Mouse (Mus musculus) forebrain, embryonic 12.5 days (tissue): ENCODE data around the gene Hacl1. TPM values are rescaled to one million over a fixed set of nuclear protein-coding genes. Genes with fewer than 3 reads are reported as not detected.
A peak's percentile ranks its signal among the peaks of the same experiment; 100 is the strongest.

Experiments
- ATAC-seq: fragments of 200-750 bp; cut with Nextera tagmentation; 2 replicates; pipeline ENCODE4 v1.8.0; 2017; ENCODE audit warnings: moderate TSS enrichment; ENCODE audit not compliant: low FRiP score
- H3K27ac ChIP-seq: fragments of 300-500 bp; sonication (generic); 2 replicates; pipeline ENCODE4 v1.5.1; 2016; ENCODE audit warnings: mild to moderate bottlenecking
- H3K27me3 ChIP-seq: fragments of 300-500 bp; sonication (generic); 2 replicates; pipeline ENCODE4 v1.6.1; 2016; ENCODE audit warnings: mild to moderate bottlenecking
- H3K36me3 ChIP-seq: fragments of 300-500 bp; sonication (generic); replicated peaks from 2 replicates; pipeline ENCODE4 v1.6.1; 2016; ENCODE audit warnings: mild to moderate bottlenecking
- H3K4me1 ChIP-seq: fragments of 300-500 bp; sonication (generic); 2 replicates; pipeline ENCODE4 v1.6.1; 2016
- H3K4me2 ChIP-seq: fragments of 300-500 bp; sonication (generic); 2 replicates; pipeline ENCODE4 v1.6.1; 2016; ENCODE audit warnings: mild to moderate bottlenecking, moderate library complexity
- H3K4me3 ChIP-seq: fragments of 300-500 bp; sonication (generic); replicated peaks from 2 replicates; pipeline ENCODE4 v1.5.1; 2016; ENCODE audit warnings: mild to moderate bottlenecking
- H3K9ac ChIP-seq: fragments of 300-500 bp; sonication (generic); 2 replicates; pipeline ENCODE4 v1.6.1; 2016; ENCODE audit warnings: mild to moderate bottlenecking
- H3K9me3 ChIP-seq: fragments of 300-500 bp; sonication (generic); 2 replicates; pipeline ENCODE4 v1.6.1; 2016
- WGBS: fragments of 180-500 bp; shearing (Covaris S2); methylation state at CpG from one replicate; pipeline ENCODE4 v1.1.7; 2016; 5-methylcytosine and 5-hydroxymethylcytosine counted together
- polyA plus RNA-seq: library from polyadenylated mRNA; unstranded; fragments of >200 nt; fragmentation: Nextera tagmentation; extraction: Ambion mirVana; gene quantifications from 2 replicates; pipeline ENCODE4 v1.2.1, GENCODE M21; 2016

The Hacl1 gene
- polyA plus RNA-seq, 1 experiment from 2014 or later, result 6.9 TPM

- H3K27ac ChIP-seq, result no peak overlapping the region
- no peaks in the 10 kb centered on the region for H3K27me3 ChIP-seq
- H3K4me1 ChIP-seq, result no peaks in the 10 kb centered on the region
- H3K9me3 ChIP-seq, result peaks cover 5% of the 10 kb centered on the region; the same call in 1 of the 2 replicates
- H3K4me2 ChIP-seq, result no peak overlapping the region
- WGBS, result 67% methylated on average over 10 of the region's 10 CpGs
- no peak overlapping the region for H3K9ac ChIP-seq
- no peak overlapping the region for H3K4me3 ChIP-seq
- ATAC-seq, result no peak
- H3K36me3 ChIP-seq, result no peaks in the 10 kb centered on the region
These were observed 64.0 kb downstream of the Hacl1 start for GRCm38 (mm10) chr14:31576846-31577697.

DNA sequence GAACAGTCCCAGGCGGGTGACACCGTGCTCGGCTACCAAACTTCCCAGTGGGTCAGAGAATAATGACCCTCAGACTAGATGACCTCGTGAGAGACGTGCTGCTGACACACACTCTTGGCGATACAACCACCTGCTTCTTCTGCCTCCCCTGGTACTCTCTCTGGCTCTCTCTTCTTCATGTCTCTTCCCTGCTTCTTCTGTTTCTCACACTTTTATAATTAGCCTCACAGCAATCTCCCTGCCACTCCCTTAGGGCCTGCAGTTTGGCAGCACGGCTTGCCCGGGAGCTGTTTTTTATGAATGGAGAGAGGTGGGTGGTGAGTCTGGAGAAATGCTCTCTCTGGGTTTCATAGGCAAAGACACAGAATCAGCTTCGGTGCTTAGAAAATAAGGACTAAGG, 65.2 kb downstream of the Hacl1 start:
- H3K4me2 ChIP-seq, result no peak overlapping the region
- H3K9ac ChIP-seq, result no peak overlapping the region
- no peaks in the 10 kb centered on the region for H3K4me1 ChIP-seq
- no peak overlapping the region for H3K4me3 ChIP-seq
- H3K9me3 ChIP-seq, result no peaks in the 10 kb centered on the region
- no peak overlapping the region for H3K27ac ChIP-seq
- no peaks in the 10 kb centered on the region for H3K36me3 ChIP-seq
- ATAC-seq, result no peak
- no peaks in the 10 kb centered on the region for H3K27me3 ChIP-seq
- 84% methylated on average over 9 of the region's 9 CpGs for WGBS

DNA sequence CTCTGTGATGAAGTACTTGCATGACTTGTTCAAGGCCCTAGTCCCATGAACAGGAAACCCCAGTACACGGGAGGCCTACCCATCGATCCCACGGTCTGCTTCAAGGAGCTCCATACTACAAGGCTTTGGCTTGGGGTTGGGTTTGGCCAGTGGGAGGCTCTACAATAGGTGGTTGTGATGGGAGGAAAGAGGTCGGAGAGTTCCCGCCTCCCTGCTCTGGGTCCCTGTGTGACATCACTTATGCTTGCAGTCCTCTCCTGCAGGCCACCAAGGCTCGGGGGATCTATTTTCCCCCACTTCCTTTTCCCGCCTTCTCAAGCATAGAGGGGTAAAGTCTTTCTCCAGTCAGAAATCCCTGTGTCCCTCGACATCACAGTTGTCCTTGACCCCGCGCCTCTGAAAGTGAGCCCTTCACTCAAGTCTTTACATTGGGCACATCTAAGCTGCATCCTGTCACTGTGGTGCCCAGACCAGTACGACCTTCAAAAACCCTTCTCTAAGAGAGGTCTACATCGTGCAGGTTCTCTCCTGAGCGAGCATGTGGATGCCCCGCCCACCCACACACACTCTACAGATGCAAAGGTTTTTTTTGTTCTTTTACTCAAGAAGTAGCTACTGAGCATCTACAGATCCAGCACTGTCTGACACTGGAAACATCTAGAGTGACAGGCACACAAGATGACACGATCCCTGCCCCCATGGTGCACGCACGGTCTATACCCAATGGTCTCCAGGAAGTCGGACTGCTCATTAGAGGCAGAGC, 66.0 kb downstream of the Hacl1 start:
- no peak for ATAC-seq
- H3K4me3 ChIP-seq, result no peak overlapping the region
- WGBS, result 91% methylated on average over 18 of the region's 18 CpGs

DNA sequence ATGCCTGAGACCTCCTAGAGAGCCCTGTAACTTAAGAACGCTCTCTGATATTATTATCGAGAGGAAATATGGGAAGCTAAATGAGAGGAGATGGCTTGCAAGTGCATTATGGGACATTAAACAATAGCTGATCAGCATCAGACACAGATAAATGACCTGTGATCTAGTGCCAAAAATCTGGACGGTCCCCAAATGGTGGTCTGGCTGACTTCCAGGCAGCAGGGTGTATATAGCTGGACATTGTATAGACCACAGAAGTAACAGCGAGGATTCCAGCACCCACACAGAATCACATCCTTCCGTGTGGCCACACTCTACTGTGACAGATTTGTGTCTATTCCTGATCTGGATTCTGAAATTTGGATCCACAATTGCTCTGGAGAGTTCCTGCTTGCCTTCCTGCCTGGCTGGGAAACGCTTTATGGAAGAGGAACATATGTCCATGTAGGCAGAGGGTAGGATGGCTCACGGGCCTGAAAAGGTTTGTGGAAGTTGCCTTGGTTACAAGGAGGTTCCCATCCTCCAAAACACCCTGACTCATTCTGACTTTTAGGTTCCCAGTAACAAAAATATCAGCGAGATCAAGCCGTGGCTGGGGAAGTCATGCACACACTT, 68.4 kb downstream of the Hacl1 start:
- H3K27ac ChIP-seq, result no peak overlapping the region
- H3K4me3 ChIP-seq, result no peak overlapping the region
- ATAC-seq, result no peak
- H3K9ac ChIP-seq, result no peak overlapping the region
- WGBS, result 91% methylated on average over 9 of the region's 9 CpGs
- no peaks in the 10 kb centered on the region for H3K27me3 ChIP-seq
- H3K4me1 ChIP-seq, result no peaks in the 10 kb centered on the region
- H3K4me2 ChIP-seq, result no peak overlapping the region
- no peaks in the 10 kb centered on the region for H3K9me3 ChIP-seq
- no peaks in the 10 kb centered on the region for H3K36me3 ChIP-seq

More for the DNA sequence above, 66.0 kb downstream of the Hacl1 start:
- H3K9me3 ChIP-seq, result no peaks in the 10 kb centered on the region
- no peaks in the 10 kb centered on the region for H3K36me3 ChIP-seq
- no peak overlapping the region for H3K4me2 ChIP-seq
- H3K4me1 ChIP-seq, result no peaks in the 10 kb centered on the region
- no peaks in the 10 kb centered on the region for H3K27me3 ChIP-seq
- no peak overlapping the region for H3K27ac ChIP-seq
- no peak overlapping the region for H3K9ac ChIP-seq

- no peak overlapping the region for H3K27ac ChIP-seq
- 86% methylated on average over 5 of the region's 5 CpGs for WGBS
- H3K9me3 ChIP-seq, result no peaks in the 10 kb centered on the region
- no peaks in the 10 kb centered on the region for H3K4me1 ChIP-seq
- H3K27me3 ChIP-seq, result no peaks in the 10 kb centered on the region
- no peaks in the 10 kb centered on the region for H3K36me3 ChIP-seq
- H3K4me2 ChIP-seq, result no peak overlapping the region
- ATAC-seq, result no peak
- H3K4me3 ChIP-seq, result no peak overlapping the region
- no peak overlapping the region for H3K9ac ChIP-seq
These were observed 69.7 kb downstream of the Hacl1 start for GRCm38 (mm10) chr14:31571419-31571818.

- H3K36me3 ChIP-seq, result no peaks in the 10 kb centered on the region
- 77% methylated on average over 6 of the region's 6 CpGs for WGBS
- no peak for ATAC-seq
- H3K4me3 ChIP-seq, result no peak overlapping the region
- no peak overlapping the region for H3K9ac ChIP-seq
- H3K27ac ChIP-seq, result no peak overlapping the region
- H3K27me3 ChIP-seq, result no peaks in the 10 kb centered on the region
- H3K4me1 ChIP-seq, result peaks cover 2% of the 10 kb centered on the region; the same call in 1 of the 2 replicates
- no peak overlapping the region for H3K4me2 ChIP-seq
- no peaks in the 10 kb centered on the region for H3K9me3 ChIP-seq
These were observed 70.7 kb downstream of the Hacl1 start for GRCm38 (mm10) chr14:31570131-31570951.

DNA sequence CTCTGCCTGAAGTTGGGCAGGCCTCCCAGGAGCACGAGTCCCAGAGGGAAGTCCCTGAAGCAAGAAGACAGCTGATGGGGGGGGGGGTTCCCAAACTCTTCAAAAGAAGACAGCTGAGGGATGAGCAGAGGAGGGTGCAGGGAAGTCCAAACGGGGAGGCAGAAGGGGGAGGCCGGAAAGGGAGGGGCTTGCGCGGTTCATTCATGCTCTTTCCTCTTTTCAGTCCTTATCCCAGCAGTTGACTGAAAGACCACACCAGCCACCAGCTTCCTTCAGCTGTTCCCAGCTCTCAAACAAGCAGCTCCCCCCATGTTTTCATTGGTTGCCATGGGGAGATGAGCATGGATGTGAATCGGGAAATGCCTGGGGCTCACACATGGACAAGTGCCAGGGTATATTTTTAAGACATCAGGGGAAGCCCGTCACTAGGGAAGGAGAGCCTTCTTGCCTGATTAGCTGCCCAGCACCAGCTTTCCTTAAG, 71.9 kb downstream of the Hacl1 start:
- WGBS, result 71% methylated on average over 7 of the region's 7 CpGs
- H3K27ac ChIP-seq, result no peak overlapping the region

GRCm38 (mm10) chr14:31565478-31566212, 75.4 kb downstream of the Hacl1 start:
- no peak overlapping the region for H3K9ac ChIP-seq
- H3K27me3 ChIP-seq, result no peaks in the 10 kb centered on the region
- H3K27ac ChIP-seq, result no peak overlapping the region
- WGBS, result 69% methylated on average over 9 of the region's 9 CpGs
- no peak overlapping the region for H3K4me3 ChIP-seq
- ATAC-seq, result no peak
- no peaks in the 10 kb centered on the region for H3K9me3 ChIP-seq
- no peaks in the 10 kb centered on the region for H3K36me3 ChIP-seq
- no peak overlapping the region for H3K4me2 ChIP-seq
- peaks cover 9% of the 10 kb centered on the region for H3K4me1 ChIP-seq

More for the DNA sequence above, 71.9 kb downstream of the Hacl1 start:
- Histone ChIP-seq H3K27me3 (no peaks in the 10 kb centered on the region), H3K9me3 (no peaks in the 10 kb centered on the region), H3K36me3 (no peaks in the 10 kb centered on the region), H3K4me2 (no peak overlapping the region), H3K4me1 (peaks cover 9% of the 10 kb centered on the region), H3K9ac (no peak overlapping the region), H3K4me3 (no peak overlapping the region)
- ATAC-seq, result no peak

DNA sequence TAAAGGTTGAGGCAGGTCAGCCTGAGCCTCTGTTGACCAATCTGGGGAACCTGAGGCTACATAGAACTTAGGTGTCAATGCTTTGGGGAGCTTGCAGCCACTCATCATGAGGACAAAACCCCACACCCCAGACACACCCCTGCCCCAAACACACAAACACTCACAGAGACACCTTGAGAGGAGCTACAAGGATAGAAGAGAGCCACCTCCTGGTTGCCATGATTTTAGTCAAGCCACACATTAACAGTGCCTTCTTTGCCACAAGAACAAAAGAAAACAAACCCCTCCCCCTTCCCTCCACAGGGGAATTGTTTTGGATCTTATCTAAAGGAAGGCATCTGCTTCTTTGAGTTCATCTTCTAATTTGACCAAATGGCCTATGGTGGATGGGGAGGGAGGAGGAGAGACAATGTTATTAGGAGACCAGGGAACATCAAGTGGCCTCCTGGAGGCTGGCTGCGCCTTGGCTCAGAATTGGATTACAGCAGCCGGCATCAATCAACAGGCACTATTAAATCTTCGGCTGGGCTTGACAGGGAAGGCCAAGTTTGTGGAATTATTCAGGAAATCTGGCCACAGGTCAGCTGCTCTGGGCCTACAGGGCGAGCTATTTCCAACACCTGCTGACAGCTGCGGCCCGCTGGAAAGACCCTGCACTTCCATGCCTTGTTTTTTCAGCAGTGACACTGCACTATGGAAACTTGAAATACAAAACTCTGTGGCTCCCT, 76.5 kb downstream of the Hacl1 start:
- H3K9ac ChIP-seq, result no peak overlapping the region
- H3K9me3 ChIP-seq, result no peaks in the 10 kb centered on the region
- peaks cover 9% of the 10 kb centered on the region for H3K4me1 ChIP-seq
- no peak for ATAC-seq
- H3K27ac ChIP-seq, result 0 out of 2 replicates have a peak overlapping the region, but pooled peaks have one; percentile 31
- WGBS, result 36% methylated on average over 6 of the region's 6 CpGs
- H3K36me3 ChIP-seq, result no peaks in the 10 kb centered on the region
- no peak overlapping the region for H3K4me2 ChIP-seq
- H3K4me3 ChIP-seq, result no peak overlapping the region
- H3K27me3 ChIP-seq, result no peaks in the 10 kb centered on the region

DNA sequence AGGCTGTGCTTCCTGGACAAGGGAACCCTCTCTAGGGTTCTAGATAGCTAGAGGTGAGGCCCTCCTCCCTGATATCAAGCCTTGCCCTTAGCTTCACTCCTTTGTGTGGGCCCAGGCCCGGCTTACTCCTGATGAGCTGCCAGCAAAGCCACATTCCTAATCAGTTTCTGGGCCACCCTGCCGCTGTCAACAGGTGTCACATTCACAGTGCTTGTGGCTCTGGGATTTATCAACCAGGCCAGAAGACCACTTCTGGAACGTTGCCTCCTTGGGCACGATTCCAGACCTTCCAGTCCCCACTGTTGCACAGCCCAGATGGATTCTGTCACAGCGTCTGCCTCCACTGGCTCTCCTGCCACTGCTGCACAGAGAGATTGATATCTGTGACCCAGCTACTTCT, 80.2 kb downstream of the Hacl1 start:
- Histone ChIP-seq H3K4me1 (peaks cover 9% of the 10 kb centered on the region), H3K4me2 (no peak overlapping the region), H3K9me3 (no peaks in the 10 kb centered on the region), H3K9ac (no peak overlapping the region), H3K27ac (no peak overlapping the region), H3K27me3 (no peaks in the 10 kb centered on the region), H3K36me3 (no peaks in the 10 kb centered on the region), H3K4me3 (no peak overlapping the region)
- 76% methylated on average over 5 of the region's 5 CpGs for WGBS
- ATAC-seq, result no peak

DNA sequence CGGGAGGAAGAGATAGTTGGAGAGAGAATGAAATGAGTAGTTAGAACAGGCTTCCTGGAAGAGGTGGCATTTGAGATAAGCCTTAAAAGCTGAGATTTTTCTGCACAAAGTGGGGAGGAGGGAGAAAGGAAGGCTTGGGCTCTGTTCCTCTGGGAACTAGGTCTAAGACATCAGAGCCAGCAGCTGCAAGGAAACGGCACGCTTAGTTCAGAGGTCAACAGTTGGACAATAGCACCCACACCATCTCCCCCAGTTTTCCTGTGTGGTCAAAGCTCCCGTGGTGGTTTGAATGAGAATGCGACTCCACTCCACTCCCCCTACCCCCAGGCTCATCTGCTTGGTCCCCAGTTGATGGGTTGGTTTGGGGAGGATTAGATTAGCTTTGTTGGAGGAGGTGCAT, 81.9 kb downstream of the Hacl1 start:
- Histone ChIP-seq H3K9me3 (no peaks in the 10 kb centered on the region), H3K27me3 (no peaks in the 10 kb centered on the region), H3K4me2 (no peak overlapping the region), H3K4me1 (no peaks in the 10 kb centered on the region), H3K36me3 (no peaks in the 10 kb centered on the region), H3K4me3 (no peak overlapping the region), H3K27ac (no peak overlapping the region), H3K9ac (no peak overlapping the region)
- WGBS, result 76% methylated on average over 5 of the region's 5 CpGs
- no peak for ATAC-seq
